In genomic region chr5:137806158-137806557, GRCm38 (mm10) we compare ENCODE assay signal across 18 mouse cellular contexts. TPM values are rescaled to one million over a fixed set of nuclear protein-coding genes. Genes with fewer than 3 reads are reported as not detected.
"Had no signal": no experiment of that assay in that cellular context is flagged by ENCODE, and none has a peak within 500 bp of the region (broad histone marks: within the 10 kb centered on the region; RNA-seq: fewer than 3 reads in every experiment).

No protein-coding gene starts in this region.

- H3K9me3 ChIP-seq: neural tube, embryonic 13.5 days; neural tube, embryonic 15.5 days; stomach, embryonic 15.5 days had no signal

- H3K4me1 ChIP-seq: neural tube, embryonic 13.5 days; neural tube, embryonic 15.5 days; stomach, embryonic 15.5 days had no signal

- H3K4me3 ChIP-seq: neural tube, embryonic 13.5 days; neural tube, embryonic 15.5 days; stomach, embryonic 15.5 days had no signal

- H3K36me3 ChIP-seq: neural tube, embryonic 13.5 days; neural tube, embryonic 15.5 days; stomach, embryonic 15.5 days had no signal

- H3K27me3 ChIP-seq: neural tube, embryonic 13.5 days; neural tube, embryonic 15.5 days; stomach, embryonic 15.5 days had no signal

- DNase-seq: retina, postnatal 1 day; right cerebral cortex, adult 18-20 months; right cerebral cortex, postnatal 14 days; right cerebral cortex, postnatal 25 days; right cerebral cortex, postnatal 4 days; spleen, adult 18-20 months; thymus, adult 18-20 months; thymus, adult 2 months; thymus, postnatal 14 days; thymus, postnatal 25 days; thymus, postnatal 36 days; thymus, postnatal 4 days had no signal

- H3K27ac ChIP-seq: neural tube, embryonic 13.5 days; neural tube, embryonic 15.5 days; stomach, embryonic 15.5 days; stomach, postnatal 0 days had no signal

- H3K9ac ChIP-seq: neural tube, embryonic 13.5 days; neural tube, embryonic 15.5 days; stomach, embryonic 15.5 days had no signal

- H3K4me2 ChIP-seq: neural tube, embryonic 13.5 days; neural tube, embryonic 15.5 days; stomach, embryonic 15.5 days had no signal

RNA-seq across cellular contexts. Expression of gene Pilra, which starts 29.9 kb away (rescaled TPM):
- polyA plus RNA-seq: neural tube, embryonic 14.5 days had no signal

RNA-seq across cellular contexts. Expression of gene Pilrb1, which starts 51.7 kb away (rescaled TPM):
- polyA plus RNA-seq: neural tube, embryonic 13.5 days; neural tube, embryonic 14.5 days; neural tube, embryonic 15.5 days; testis, adult 2 months had no signal
